Mouse (Mus musculus): ENCODE data around the gene Gm8909.
"Not testable (repeated sequence)": the region's sequence is repeated elsewhere in the genome, so short reads cannot be mapped to it uniquely, and the experiment has no call there.

GRCm38 (mm10) chr17:36146937-36147336, 21.4 kb downstream of the Gm8909 start:
- not testable (repeated sequence) for TF ChIP-seq CTCF, EP300 (IDR thresholded peaks at IDR 0.05)
